Mouse (Mus musculus) E14TG2a.4 (cell line): Measurements from ENCODE around the gene Arhgef10l.

Source experiments
- CTCF ChIP-seq: conservative IDR thresholded peaks from 2 replicates; pipeline ENCODE4 v1.5.1; 2014; ENCODE audit warnings: low read length
- NANOG ChIP-seq: IDR thresholded peaks from 2 replicates; pipeline ENCODE4 v1.6.1; 2014; ENCODE audit warnings: borderline replicate concordance, low read length, mixed read lengths
- POU5F1 ChIP-seq: IDR thresholded peaks from 2 replicates; pipeline ENCODE4 v1.6.1; 2014; ENCODE audit warnings: low read length, borderline replicate concordance

- TF ChIP-seq CTCF (no peak), POU5F1 (no peak), NANOG (no peak)
Observed at GRCm38 (mm10) chr4:140695146-140695545, 29.3 kb upstream of the Arhgef10l start.
